Mouse (Mus musculus): ENCODE data around the gene Trim7.

DNA sequence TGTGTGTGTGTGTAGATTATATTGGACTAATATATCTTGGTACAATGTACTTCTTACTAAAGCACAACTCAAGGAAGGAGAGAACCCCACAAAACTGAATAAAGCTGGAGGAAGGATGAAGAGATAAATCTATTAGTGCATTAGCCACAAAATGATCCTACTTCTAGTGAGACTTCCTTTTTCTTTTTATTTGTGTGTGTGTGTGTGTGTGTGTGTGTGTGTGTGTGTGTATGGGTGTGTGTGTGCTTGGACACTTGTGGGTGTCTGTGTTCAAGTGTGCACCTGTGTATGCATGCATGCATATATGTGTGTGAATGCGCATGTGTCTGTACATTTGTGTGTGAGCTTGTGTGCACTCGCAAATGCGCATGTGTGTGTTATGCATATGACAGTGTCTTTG lies 32.8 kb upstream of the Trim7 start:
- no peak for TF ChIP-seq POLR2A (IDR thresholded peaks at IDR 0.05; ENCODE audit: borderline replicate concordance, control insufficient read depth, low read depth, low read length)
- TF ChIP-seq CTCF (IDR thresholded peaks at IDR 0.05; ENCODE audit: control insufficient read depth, insufficient read depth, low read length), result no peak

Data from bone marrow, adult 2 months (tissue).